Mouse (Mus musculus) forebrain, embryonic 15.5 days (tissue): Measurements from ENCODE around the gene Trim43a. TPM values are rescaled to one million over a fixed set of nuclear protein-coding genes. Genes with fewer than 3 reads are reported as not detected.
"Not testable (repeated sequence)": the region's sequence is repeated elsewhere in the genome, so short reads cannot be mapped to it uniquely, and the experiment has no call there.

Experiments
- ATAC-seq: fragments of 200-750 bp; cut with Nextera tagmentation; replicated peaks from 2 replicates; pipeline ENCODE4 v1.8.0; 2017; ENCODE audit warnings: mild to moderate bottlenecking, moderate TSS enrichment, moderate library complexity
- H3K27ac ChIP-seq: fragments of 300-500 bp; sonication (generic); replicated peaks from 2 replicates; pipeline ENCODE4 v1.5.1; 2015; ENCODE audit warnings: mild to moderate bottlenecking, inconsistent platforms
- H3K27me3 ChIP-seq: fragments of 300-500 bp; sonication (generic); 2 replicates; pipeline ENCODE4 v1.6.1; 2015; ENCODE audit warnings: inconsistent platforms
- H3K36me3 ChIP-seq: fragments of 300-500 bp; sonication (generic); 2 replicates; pipeline ENCODE4 v1.6.1; 2015; ENCODE audit warnings: mild to moderate bottlenecking, inconsistent platforms
- H3K4me1 ChIP-seq: fragments of 300-500 bp; sonication (generic); 2 replicates; pipeline ENCODE4 v1.6.1; 2015; ENCODE audit warnings: inconsistent platforms
- H3K4me2 ChIP-seq: fragments of 300-500 bp; sonication (generic); replicated peaks from 2 replicates; pipeline ENCODE4 v1.6.1; 2015; ENCODE audit warnings: mild to moderate bottlenecking, inconsistent platforms
- H3K4me3 ChIP-seq: fragments of 300-500 bp; sonication (generic); 2 replicates; pipeline ENCODE4 v1.5.1; 2015; ENCODE audit warnings: mild to moderate bottlenecking, inconsistent platforms
- H3K9ac ChIP-seq: fragments of 300-500 bp; sonication (generic); replicated peaks from 2 replicates; pipeline ENCODE4 v1.6.1; 2015; ENCODE audit warnings: mild to moderate bottlenecking, inconsistent platforms
- H3K9me3 ChIP-seq: fragments of 300-500 bp; sonication (generic); 2 replicates; pipeline ENCODE4 v1.6.1; 2016; ENCODE audit warnings: inconsistent platforms
- WGBS: fragments of 180-500 bp; shearing (Covaris S2); methylation state at CpG from one replicate; pipeline ENCODE4 v1.1.7; 2015; ENCODE audit warnings: mixed read lengths; 5-methylcytosine and 5-hydroxymethylcytosine counted together
- polyA plus RNA-seq: library from polyadenylated mRNA; unstranded; fragments of >200 nt; fragmentation: Nextera tagmentation; extraction: Ambion mirVana; gene quantifications from 2 replicates; pipeline ENCODE4 v1.2.1, GENCODE M21; 2015

The Trim43a gene
- polyA plus RNA-seq, 1 experiment from 2014 or later: 0.20 TPM

- not testable (repeated sequence) for H3K4me2 ChIP-seq, H3K9me3 ChIP-seq, H3K27me3 ChIP-seq, H3K27ac ChIP-seq, ATAC-seq, H3K4me1 ChIP-seq, H3K4me3 ChIP-seq, H3K9ac ChIP-seq
- WGBS: 87% methylated on average over 2 of the region's 2 CpGs
- H3K36me3 ChIP-seq: peaks cover 54% of the 10 kb centered on the region
Measured at GRCm38 (mm10) chr9:88561476-88561875, 19.2 kb upstream of the Trim43a start.

- not testable (repeated sequence) for H3K4me1 ChIP-seq, H3K27me3 ChIP-seq, H3K4me3 ChIP-seq, H3K27ac ChIP-seq, H3K9ac ChIP-seq, ATAC-seq, H3K4me2 ChIP-seq
- H3K36me3 ChIP-seq: peaks cover 44% of the 10 kb centered on the region
- 95% methylated on average over 3 of the region's 3 CpGs for WGBS
- H3K9me3 ChIP-seq: peaks cover 24% of the 10 kb centered on the region
Measured at GRCm38 (mm10) chr9:88570471-88570870, 10.2 kb upstream of the Trim43a start.

GRCm38 (mm10) chr9:88593708-88594107, 13.0 kb downstream of the Trim43a start:
- not testable (repeated sequence) for H3K4me3 ChIP-seq, H3K4me1 ChIP-seq, H3K36me3 ChIP-seq, H3K27me3 ChIP-seq, ATAC-seq, H3K9me3 ChIP-seq, H3K9ac ChIP-seq, H3K4me2 ChIP-seq, H3K27ac ChIP-seq
- WGBS: 83% methylated on average over 6 of the region's 6 CpGs

GRCm38 (mm10) chr9:88599206-88600162, 18.8 kb downstream of the Trim43a start:
- ATAC-seq: peak; percentile 99
- not testable (repeated sequence) for H3K27me3 ChIP-seq, H3K27ac ChIP-seq, H3K4me1 ChIP-seq, H3K36me3 ChIP-seq, H3K9me3 ChIP-seq
- Histone ChIP-seq H3K4me2 (peak overlapping the region; percentile 52), H3K4me3 (peak overlapping the region; percentile 42), H3K9ac (peak overlapping the region; percentile 32; the same call in 1 of the 2 replicates)
- under 1% methylated on average over 48 of the region's 50 CpGs for WGBS

- not testable (repeated sequence) for H3K27me3 ChIP-seq, ATAC-seq, H3K9ac ChIP-seq, H3K27ac ChIP-seq, H3K4me2 ChIP-seq, H3K4me3 ChIP-seq, H3K36me3 ChIP-seq, H3K9me3 ChIP-seq, H3K4me1 ChIP-seq
- 63% methylated on average over 17 of the region's 20 CpGs for WGBS
Measured at GRCm38 (mm10) chr9:88625803-88626514, 45.3 kb downstream of the Trim43a start.

GRCm38 (mm10) chr9:88638125-88638524, 57.4 kb downstream of the Trim43a start:
- ATAC-seq, H3K4me3 ChIP-seq: not testable (repeated sequence)

More at GRCm38 (mm10) chr9:88638125-88638524, 57.4 kb downstream of the Trim43a start:
- H3K4me2 ChIP-seq, H3K9me3 ChIP-seq, H3K36me3 ChIP-seq, H3K4me1 ChIP-seq, H3K9ac ChIP-seq, H3K27me3 ChIP-seq, H3K27ac ChIP-seq: not testable (repeated sequence)
- WGBS: 88% methylated on average over 1 of the region's 1 CpGs

Other genes starting within 250 kb of the Trim43a start
- 26.2 and 27.7 TPM in 2 replicates for gene Snx14, start 141.9 kb upstream of the Trim43a start, polyA plus RNA-seq
- gene Gm20537, start 124.3 kb upstream of the Trim43a start, polyA plus RNA-seq: 0.57 and 0.69 TPM in 2 replicates
- gene Syncrip, start 98.3 kb upstream of the Trim43a start, polyA plus RNA-seq: 120 and 123 TPM in 2 replicates
- 17.1 and 18.5 TPM in 2 replicates for gene Zfp949, start 32.9 kb upstream of the Trim43a start, polyA plus RNA-seq
- 31.4 and 34.9 TPM in 2 replicates for gene Mthfsl, start 139.4 kb downstream of the Trim43a start, polyA plus RNA-seq
- gene Bcl2a1d, start 151.0 kb downstream of the Trim43a start, polyA plus RNA-seq: not detected in 2 replicates